Mouse (Mus musculus) spleen, adult 2 months (tissue): ENCODE results near the gene Epor.

Source experiments
- CTCF ChIP-seq: fragments of 200-500 bp; IDR thresholded peaks from 2 replicates; pipeline ENCODE4 v1.5.1; 2011; ENCODE audit warnings: mild to moderate bottlenecking, inconsistent platforms; ENCODE audit not compliant: insufficient read depth, insufficient read length, insufficient replicate concordance; ENCODE audit errors: extremely low read depth
- POLR2A ChIP-seq: fragments of 200-500 bp; IDR thresholded peaks from 2 replicates; pipeline ENCODE4 v1.6.1; 2011; ENCODE audit warnings: low read depth, low read length, inconsistent platforms

- TF ChIP-seq POLR2A (no peak), CTCF (no peak)
These were observed at the start of gene Epor for GRCm38 (mm10) chr9:21963417-21963816.
